Mouse (Mus musculus): ENCODE measurements around the gene Cask.

Cask gene

DNA sequence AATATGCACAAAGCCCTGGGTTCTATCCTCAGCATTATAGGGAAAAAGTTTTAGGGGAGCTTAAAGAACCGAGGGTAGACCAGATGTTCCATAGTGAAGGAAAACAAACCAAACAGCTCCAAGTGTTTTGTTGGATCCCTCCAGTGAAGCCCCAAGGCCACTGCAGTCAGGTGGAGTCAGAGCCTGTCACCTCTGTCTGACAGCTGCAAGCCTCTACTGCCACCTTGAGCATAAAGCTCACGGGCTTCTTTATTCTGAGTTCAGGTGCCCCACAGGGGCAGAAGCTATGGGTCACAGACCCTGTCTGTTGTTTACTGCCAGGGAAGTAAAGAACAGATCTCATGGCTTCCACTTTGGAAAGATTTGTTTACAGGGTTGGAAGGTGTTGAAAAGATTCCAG lies 338.0 kb downstream of the Cask start:
- DNase-seq = no peak

GRCm38 (mm10) chrX:13506376-13506775 lies 344.8 kb downstream of the Cask start:
- DNase-seq = no peak

GRCm38 (mm10) chrX:13504389-13504788 lies 346.8 kb downstream of the Cask start:
- no peak for DNase-seq

DNA sequence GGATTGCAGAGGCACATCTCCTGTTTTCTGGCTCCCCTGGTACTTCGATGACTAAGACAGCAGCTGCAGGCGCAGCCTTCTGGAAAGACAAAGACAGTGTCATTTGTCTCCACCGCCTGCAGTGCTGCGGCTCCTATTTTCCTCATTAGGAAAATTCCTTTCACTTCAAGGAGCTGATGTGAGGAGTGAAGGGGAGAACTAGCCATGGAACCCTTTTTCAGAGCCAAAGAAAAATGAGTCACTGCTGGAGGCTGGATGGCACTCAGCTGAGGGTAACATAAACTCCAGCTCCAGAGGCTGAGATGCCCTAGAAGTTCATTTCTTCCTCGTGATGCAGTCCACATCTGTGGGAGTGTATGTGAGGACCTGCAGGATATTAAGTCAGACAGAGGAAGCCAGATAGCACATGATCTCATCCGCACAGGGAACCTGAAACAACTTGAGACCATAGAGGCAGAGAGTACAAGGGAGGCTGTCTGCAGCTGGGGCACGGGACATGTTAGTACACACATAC lies 348.2 kb downstream of the Cask start:
- DNase-seq = no peak

DNA sequence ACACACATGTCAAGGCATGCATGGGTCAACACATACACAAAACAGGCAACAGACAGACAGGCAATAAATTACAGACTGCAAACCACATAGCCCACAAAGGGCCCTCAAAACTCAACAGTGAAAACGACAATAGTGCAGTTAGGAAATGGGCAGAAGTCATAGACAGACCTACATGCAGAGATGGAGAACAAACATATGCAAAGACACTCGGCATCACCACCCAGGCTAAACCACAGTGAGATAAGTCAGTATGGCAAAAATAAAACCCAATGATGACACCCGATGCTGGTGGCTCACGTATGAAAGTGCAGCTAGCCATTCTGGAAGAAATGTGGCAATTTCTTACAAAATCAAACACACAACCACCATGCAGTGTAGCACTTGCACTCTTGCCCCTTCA lies 350.9 kb downstream of the Cask start:
- no peak for DNase-seq

- no peak for DNase-seq
Measured at GRCm38 (mm10) chrX:13494892-13495703, 356.1 kb downstream of the Cask start.

GRCm38 (mm10) chrX:13492922-13493321 lies 358.2 kb downstream of the Cask start:
- no peak for DNase-seq

GRCm38 (mm10) chrX:13490941-13491340 lies 360.2 kb downstream of the Cask start:
- DNase-seq = no peak

DNA sequence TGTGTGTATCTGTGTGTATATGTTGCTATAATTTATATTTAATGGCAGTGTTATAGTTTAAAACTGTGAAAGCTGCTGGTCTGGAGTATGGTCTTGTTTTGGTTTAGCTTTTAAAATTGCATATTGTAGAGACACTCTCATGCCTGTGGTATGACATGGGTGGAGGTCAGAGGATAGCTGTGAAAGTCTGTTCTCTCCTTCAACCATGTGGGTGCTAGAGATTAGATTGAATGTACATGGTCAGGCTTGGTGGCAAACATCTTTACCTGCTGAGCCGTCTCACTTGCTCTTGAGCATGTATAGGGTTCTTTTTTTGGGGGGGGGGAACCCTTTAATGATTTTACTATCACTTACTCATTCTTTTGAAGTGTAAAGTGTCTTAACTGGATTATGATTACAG lies 361.4 kb downstream of the Cask start:
- no peak for DNase-seq

DNA sequence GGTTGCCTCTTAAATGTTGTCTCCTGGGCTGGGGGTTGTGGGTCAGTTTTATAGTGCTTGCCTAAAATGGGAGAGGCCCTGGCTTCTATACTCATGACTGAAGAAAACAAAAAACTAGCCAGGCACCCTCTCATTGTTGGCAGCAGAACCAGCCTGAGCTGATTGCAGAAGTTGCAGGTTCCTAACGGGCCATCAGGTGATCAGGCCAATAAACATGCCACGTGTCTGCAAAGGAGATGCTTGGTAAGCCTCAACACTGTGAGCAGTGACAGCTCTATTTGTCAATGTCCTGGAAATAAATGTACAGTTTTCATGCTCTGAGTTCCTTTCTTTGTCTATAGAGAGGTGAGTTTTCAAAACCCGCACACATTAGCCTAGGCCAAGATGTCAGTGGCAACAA lies 362.2 kb downstream of the Cask start:
- DNase-seq = no peak

GRCm38 (mm10) chrX:13484447-13484846 lies 366.7 kb downstream of the Cask start:
- no peak for DNase-seq

GRCm38 (mm10) chrX:13482576-13482975 lies 368.6 kb downstream of the Cask start:
- no peak for DNase-seq

DNA sequence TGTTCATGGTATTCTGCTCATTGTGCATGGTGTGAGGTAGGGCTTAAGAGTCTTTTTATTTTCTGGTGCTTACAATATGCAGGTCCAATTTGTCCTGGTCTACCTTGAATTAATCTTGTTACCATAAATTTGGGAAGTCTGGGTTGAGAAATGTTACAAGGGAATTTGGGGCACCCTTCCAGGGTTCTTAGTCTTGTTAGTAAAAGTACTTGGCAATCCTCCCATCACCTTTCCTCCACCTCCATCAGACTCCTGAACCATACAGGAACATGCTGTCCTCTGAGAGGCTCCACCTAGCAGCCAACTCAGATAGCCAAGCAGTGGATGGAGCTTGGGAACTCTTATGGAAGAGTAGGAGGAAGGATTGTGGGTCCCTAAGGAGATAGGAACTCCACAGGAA lies 371.6 kb downstream of the Cask start:
- DNase-seq = no peak

DNA sequence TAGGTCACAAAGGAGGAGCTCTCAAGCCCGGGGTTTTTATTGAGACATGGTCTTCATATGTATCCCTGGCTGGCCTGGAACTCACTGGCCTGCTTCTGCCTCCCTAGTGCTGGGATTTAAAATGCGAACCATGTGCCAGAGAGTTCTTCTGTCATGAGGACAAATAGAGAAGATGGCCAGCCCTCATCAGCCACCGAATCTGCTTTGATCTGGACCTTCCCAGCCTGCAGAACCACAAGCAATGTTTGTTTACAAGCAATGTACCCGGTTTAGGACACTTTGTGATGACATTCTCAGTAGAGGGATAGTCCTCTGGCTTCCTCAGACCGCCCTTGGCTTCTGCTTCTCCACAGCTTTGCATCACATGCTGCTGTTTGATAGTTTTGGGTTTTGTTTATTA lies 372.9 kb downstream of the Cask start:
- no peak for DNase-seq

DNA sequence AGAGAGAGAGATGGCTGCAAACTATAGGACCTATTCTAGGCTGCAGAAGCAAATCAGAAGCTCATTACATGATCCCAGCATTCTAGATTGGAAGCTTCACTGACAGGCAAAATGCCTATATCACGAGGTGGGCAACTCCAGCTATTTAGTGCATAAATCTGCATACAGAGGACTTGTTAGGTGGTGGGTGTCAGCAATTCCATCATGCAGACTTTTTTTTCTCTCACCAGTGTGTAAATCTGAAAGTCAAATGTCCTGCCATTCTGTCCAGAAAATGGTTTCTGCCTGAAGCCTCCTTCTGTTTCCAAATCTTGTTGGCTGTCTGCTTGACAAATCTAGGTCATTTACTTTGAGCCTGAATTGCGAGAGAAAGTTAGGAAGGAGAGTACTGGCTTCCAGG lies 373.6 kb downstream of the Cask start:
- no peak for DNase-seq

DNA sequence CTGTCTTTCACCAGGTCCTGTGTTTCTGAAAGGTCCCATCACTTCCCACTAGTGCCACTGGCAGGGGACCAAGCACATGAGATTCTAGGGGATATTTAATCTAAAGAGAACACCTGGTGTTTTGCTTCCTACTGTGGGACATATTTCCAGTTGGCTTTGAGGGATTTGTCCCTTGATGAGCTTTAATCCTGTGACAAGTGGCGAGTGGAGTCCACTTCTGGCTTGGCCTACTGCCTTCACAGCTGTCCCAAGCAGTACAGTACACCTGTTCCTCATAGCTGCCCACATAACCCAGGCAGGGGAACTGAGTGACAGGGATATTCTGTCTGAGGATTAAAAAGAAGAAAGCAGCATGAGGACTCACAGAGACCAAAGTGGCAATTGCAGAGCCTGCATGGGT lies 375.8 kb downstream of the Cask start:
- no peak for DNase-seq

- DNase-seq = no peak
Measured at GRCm38 (mm10) chrX:13472751-13473225, 378.4 kb downstream of the Cask start.

DNA sequence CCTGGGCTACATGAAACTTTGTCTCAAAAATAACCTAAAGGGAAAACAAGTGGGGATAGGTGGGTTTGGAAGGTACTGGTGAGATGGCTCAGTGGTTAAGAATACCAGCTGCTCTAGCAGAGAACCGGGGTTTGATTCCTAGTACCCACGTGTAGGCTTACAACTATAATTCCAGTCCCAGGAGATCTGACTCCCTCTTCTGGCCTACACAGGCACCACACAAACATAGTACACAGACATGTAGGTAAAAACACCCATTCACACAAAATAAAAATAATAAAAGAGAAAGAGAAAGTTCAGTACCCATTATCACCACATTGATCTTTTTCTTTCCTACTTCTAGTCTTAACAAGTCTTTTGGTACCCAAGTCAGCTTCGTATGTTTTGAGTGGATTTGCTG lies 379.2 kb downstream of the Cask start:
- no peak for DNase-seq

- peak; percentile 53 to 76 for DNase-seq
Measured at GRCm38 (mm10) chrX:13469160-13470116, 381.7 kb downstream of the Cask start.

GRCm38 (mm10) chrX:13467121-13467571 lies 384.0 kb downstream of the Cask start:
- peak; percentile 37 to 64 for DNase-seq
